Mouse (Mus musculus) liver, embryonic 14.5 days (tissue): ENCODE data around the gene Hmgcs2.

Experiments used
- CTCF ChIP-seq: IDR thresholded peaks from 2 replicates; pipeline ENCODE4 v1.5.1; 2016; ENCODE audit warnings: antibody characterized with exemption, low read depth, control low read depth
- EP300 ChIP-seq: IDR thresholded peaks from 2 replicates; pipeline ENCODE4 v1.6.1; 2016; ENCODE audit warnings: antibody characterized with exemption, low read depth

DNA sequence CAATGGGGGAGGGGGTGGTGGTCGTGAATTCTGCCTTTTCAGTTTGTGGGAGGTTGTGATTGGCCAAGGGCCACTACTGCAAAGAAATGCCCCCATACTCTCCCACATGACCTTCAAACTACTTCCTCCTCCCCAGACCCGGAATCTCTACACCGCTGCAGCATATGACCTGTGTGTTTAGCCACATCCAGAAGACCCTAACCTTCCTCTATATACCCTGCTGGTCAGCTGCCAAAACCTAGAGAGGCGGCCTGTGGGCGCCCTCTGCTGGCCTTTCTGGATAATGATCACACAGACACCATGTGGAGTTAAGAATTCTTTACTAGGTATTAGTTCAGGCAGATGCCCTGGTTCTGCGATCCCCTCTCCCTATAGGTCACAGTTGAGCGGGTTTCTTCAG lies 32.6 kb downstream of the Hmgcs2 start:
- TF ChIP-seq CTCF: peak; percentile 73
- no peak for TF ChIP-seq EP300
